Comparison of ENCODE assay signal across 11 mouse cellular contexts in genomic region chr5:133020116-133020515, GRCm38 (mm10).
"Had no signal": no experiment of that assay in that cellular context is flagged by ENCODE, and none has a peak within 500 bp of the region (broad histone marks: within the 10 kb centered on the region; RNA-seq: fewer than 3 reads in every experiment).

No protein-coding gene starts in this region.

- DNase-seq: kidney, postnatal 10 days; kidney, postnatal 4 days; right cerebral cortex, adult 18-20 months; right cerebral cortex, postnatal 25 days; thymus, postnatal 4 days had no signal

- H3K27ac ChIP-seq: left cerebral cortex, adult 2 months; limb, embryonic 15.5 days; liver, embryonic 12.5 days; lung, embryonic 15.5 days; midbrain, embryonic 13.5 days; neural tube, embryonic 13.5 days had no signal

- H3K4me3 ChIP-seq: left cerebral cortex, adult 2 months; limb, embryonic 15.5 days; liver, embryonic 12.5 days; lung, embryonic 15.5 days; midbrain, embryonic 13.5 days; neural tube, embryonic 13.5 days had no signal
